Mouse (Mus musculus) c-Kit-negative CD71-positive TER-119-positive erythroid progenitor cells, embryonic 14.5 days (primary cell): ENCODE measurements around the gene Gm8947.

Experiments
- DNase-seq: peaks from one replicate; pipeline ENCODE4 v3.0.0-alpha.2; 2013; ENCODE audit warnings: low read depth, low spot score

Gene Gm8947

DNA sequence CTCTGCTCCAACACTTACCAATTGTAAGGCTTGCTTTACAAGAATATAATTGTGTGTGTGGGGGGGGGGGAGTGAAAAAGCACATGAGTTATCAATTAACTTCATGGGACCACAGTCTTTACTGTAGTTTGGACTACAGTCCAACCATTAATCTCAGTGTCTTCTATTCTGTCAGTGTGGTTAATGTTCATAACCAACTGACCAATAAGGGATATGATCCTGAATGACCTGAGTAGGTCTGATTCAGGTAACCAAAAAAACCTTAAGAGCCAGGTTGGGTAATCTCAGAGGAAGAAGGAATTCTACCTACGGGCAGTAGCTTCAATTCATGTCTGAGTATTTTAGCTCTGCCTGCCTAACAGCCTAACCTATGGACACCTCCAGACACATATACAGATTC lies 32.4 kb downstream of the Gm8947 start:
- no peak for DNase-seq

DNA sequence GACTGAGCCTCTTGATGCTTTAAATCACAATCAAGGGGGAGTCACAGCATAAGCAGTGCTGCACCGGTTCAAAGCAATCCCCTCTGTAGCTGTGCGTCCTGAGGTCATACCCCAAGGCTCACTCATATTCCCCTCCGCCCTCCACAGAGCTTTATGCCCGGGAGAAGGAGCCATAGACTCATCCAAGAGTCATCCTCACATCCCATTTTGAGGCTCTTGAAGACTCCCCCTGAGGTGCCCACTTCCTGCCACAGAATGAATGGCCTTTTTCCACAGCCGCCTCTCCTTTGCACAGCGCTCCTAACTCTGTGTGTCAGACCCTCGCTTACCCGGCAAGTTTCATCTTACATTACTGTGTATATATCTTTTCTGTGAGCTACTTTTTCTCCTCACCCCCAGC lies 35.3 kb downstream of the Gm8947 start:
- DNase-seq: no peak

- no peak for DNase-seq
Measured at GRCm38 (mm10) chr1:151228320-151228989, 36.3 kb downstream of the Gm8947 start.

- no peak for DNase-seq
Measured at GRCm38 (mm10) chr1:151232346-151232745, 40.2 kb downstream of the Gm8947 start.

GRCm38 (mm10) chr1:151233756-151234155 lies 41.6 kb downstream of the Gm8947 start:
- DNase-seq: no peak

GRCm38 (mm10) chr1:151235574-151235973 lies 43.4 kb downstream of the Gm8947 start:
- DNase-seq: no peak

DNA sequence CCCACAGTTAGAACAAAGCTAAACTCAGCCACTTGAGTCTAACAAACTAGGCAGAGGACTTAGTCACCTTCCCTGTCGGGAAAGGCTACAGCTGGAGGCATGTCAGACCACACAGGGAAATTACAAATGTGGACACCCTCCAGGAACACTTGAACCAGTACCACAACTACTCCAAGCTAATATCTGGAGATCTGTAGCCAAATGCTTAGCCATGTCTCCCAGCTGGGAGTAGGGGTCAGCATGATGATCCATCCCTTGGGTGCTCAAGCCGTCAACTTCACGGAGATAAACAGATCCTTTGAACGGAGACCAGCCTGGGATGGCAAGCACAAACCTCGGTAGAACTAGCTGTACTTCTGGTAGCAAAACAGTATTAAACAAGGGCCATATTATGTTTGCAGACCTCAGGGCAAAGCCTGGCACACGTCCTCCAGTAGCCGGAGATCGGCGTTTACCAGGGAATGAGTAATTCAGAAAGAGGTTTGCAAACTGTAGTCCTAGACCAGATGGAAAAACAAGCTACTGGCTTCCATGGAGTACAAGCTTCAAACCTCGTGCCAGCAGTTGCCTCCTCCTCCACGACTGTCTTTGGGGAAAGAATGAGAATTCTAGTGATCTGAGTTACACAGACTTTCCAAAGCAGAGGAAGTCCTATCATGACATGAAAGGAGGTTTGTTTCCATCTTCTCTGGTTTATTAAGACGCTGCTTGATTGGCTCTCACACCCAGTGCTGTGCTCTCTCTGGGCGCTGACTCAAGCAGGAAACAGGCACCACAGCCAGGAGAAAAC lies 44.2 kb downstream of the Gm8947 start:
- no peak for DNase-seq

DNA sequence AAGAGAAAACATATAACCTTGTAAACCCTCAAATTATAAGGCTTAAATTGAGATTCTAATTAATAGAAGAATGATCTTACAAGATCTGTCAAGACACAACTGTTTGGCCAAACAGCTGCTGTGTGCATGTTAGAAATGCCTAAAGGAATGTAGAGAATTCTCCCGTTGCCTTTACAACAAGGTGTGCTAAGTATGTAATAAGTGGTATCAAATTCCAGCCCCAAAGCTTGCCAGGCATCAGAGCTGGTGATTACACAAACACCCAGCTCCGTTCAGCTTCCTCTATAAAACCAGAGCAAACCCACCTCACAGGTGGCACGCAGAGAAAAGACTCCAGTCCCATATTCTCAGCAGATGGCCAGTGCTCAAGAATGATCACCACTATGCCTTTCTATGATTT lies 45.6 kb downstream of the Gm8947 start:
- DNase-seq: no peak

- no peak for DNase-seq
Measured at GRCm38 (mm10) chr1:151243332-151243731, 51.2 kb downstream of the Gm8947 start.
